Mouse (Mus musculus): ENCODE data around the gene Fam53b.

The Fam53b gene

DNA sequence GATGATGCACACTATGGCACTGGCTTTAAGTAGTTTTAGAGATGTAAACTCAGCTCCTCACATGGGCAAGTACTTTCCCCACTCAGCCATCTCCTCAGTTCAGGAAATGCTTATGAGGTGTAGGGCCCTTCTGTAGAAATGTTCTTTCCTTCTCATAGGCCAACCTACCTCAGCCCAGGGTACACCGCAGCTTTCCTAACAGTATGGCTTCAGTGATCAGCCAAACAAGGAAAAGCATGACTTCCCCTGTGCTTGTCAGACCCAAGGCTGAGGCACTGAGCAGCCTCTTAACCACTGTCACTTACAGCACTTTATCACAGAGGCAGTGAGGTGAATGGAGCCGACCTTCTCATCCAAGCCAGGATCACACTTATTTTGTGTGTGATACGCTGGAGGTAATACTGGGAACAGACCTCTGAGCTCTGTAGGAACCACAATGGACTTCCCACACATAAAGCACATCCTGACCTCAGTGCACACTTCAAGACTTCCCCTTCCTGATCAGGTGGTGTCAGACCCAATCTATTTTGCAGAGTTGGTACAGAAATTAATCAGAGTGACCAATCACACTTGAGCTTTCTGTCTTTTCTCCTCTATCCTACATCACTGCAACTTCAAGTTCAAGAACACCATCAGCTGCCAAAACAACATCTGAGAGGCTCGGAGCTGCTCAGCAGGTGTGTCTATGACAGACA, 26.0 kb downstream of the Fam53b start:
- no peak for DNase-seq (ENCODE audit: low read depth, low spot score)

DNA sequence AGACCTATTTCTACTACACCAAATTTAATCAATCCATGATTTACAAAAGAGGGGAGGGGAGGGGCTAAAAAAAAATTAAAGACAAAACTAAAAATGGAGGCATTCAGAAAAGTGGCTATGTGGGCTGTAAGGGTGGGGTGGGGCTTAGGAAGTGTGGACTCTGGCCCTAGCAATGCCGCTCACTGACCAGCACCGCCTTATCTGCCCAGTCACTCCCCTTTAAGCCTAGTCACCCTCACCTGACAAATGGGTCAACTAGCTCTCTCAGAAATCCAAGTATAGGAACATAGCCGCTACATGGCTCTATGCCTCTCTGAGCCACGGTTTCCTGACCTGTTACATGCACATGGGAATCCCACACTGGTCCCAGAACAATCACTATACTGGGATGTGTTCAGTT, 26.7 kb downstream of the Fam53b start:
- no peak for DNase-seq (ENCODE audit: low read depth, low spot score)

DNA sequence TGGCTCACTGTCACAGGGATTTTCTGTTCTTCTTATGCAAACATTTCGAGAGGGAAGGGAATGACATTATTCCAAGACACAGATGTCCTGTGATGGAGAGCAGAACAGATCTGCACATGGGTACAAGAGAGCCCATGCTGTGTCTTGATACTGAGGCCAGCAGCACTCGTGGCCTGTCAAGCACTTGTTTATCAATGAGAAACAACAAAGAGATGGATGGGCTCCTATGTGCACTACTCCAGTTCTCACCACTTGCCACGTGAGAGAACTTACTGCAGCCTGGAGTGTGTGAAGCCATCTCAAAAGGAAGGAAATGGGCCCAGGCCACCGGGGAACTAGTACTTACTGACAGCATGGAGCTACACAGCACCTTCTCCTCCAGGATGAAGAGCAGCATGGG, 27.2 kb downstream of the Fam53b start:
- DNase-seq (ENCODE audit: low read depth, low spot score): no peak

DNA sequence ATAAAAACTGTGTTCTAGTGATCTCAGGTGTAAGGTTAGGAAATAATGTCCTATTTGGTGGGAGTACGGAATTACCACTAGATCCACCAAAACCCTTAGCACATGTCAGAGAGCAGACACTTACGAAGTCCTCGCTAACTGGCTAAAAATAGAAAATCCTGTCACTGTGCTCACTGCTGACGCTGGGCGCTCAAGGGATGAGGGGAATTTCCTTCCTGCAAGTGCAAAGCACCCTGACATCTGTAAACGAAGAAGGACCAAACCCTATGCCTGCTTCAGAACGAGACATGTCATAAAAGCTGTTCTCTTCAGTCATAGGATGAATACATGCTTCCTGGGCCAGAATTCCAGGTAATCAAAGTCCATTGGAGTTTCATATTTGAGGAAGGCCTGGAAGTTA, 27.7 kb downstream of the Fam53b start:
- DNase-seq (ENCODE audit: low read depth, low spot score): no peak

DNA sequence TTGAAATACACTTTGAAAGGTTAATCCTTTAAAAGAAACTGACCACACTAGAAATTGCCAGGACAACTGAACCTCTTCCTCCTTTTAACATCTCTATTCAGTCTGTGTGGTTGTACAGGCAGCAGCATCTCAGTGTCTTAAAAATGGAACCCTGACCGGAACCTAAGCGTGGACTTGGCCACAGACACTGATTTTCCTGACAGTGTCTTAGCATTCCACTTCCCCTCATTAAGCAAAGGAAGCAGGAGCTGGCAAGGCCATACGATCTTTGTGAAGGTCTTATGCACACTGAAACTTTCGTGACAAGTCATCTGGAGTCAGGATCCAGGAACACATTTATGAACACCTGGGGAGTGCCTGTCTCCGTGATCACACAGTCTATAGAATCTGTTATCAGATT, 29.6 kb downstream of the Fam53b start:
- no peak for DNase-seq (ENCODE audit: low read depth, low spot score)

DNA sequence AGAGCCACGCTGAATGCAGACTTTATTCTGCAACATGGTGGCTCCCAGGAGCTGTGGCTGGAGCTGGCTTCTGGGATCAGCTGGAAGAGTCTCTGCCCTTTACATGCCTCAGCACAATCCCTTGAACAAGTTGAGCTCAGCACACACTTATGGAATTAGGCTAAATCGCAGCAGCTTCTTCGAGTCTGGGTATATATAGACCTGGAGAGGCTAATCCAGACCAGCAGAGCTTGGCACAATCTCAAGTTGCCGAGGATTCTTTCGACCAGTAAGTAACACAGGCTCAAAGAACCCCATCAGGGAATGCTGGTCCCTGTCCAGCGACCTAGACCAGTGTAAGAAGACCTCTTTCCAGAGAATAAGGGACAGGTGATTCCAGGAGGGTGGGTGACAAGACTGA, 31.8 kb downstream of the Fam53b start:
- no peak for DNase-seq (ENCODE audit: low read depth, low spot score)

DNA sequence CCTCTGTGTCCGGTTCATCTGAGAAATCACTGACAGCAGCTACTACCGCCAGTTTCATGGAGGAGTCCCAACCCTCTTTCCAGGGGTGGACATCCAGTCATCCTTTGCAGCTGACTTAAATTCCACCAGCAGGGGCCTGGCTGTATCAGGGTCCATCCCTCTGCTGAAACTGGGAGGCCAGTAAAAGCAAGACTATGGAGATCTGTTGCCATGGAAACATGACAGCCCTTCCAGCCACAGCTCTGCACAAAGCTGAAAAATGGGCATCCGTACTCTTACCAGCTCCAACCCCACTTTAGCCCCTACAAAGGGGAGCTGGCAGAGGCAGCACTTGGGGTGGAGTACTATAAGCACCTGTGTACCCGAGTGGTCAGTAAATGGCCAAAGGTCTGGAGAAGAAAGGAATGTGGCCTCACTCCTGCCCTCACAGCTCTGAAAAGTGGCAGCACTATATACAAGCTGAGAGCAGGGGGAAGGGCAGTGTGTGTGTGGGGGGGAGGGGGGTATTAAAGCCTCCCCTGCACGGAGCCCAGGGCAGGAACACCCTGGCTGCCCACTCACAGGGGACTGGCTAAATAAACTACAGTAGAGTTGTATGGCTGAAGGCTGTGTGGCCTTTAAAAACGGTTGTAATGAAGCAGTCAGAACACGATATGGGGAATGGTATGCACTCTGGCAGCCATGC, 32.4 kb downstream of the Fam53b start:
- no peak for DNase-seq (ENCODE audit: low read depth, low spot score)

DNA sequence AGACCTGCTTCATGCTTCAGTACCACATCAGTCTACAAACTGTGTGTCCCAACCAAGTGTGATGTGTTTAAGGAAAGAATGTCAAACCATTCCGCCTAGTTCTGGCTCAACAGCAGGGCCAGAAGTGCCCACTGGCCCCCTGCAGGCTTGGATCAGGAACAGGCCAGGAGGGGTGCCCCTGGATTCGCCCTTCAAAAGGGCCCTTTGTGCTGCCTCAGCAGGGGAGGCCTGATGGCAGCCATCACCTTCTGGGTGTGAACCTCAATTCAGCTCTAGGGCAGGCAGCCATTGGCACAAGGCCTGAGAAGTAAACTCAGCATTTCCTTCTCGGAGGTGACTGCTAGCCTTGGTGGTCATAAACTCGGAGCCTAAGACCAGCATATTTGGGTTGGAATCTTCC, 33.1 kb downstream of the Fam53b start:
- no peak for DNase-seq (ENCODE audit: low read depth, low spot score)

DNA sequence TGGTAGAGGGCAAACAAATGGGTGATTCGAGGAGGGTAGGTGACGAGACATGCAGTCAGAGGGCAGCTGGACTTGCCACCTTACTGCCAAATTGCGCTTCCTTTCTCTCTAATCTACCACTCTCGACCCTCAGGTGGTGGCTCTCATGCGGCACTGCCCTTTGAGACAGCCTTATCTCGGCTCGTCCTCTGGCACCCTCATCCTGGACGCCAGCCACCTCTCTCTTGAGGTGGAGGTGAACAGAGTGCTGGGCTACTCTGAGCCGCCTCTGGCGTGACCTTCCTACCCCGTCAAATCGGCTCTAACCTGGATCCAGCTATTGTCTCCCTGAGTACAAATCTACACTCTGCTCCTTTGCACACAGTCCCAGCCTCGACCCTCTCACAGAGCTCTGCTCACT, 35.1 kb downstream of the Fam53b start:
- DNase-seq (ENCODE audit: low read depth, low spot score): no peak

DNA sequence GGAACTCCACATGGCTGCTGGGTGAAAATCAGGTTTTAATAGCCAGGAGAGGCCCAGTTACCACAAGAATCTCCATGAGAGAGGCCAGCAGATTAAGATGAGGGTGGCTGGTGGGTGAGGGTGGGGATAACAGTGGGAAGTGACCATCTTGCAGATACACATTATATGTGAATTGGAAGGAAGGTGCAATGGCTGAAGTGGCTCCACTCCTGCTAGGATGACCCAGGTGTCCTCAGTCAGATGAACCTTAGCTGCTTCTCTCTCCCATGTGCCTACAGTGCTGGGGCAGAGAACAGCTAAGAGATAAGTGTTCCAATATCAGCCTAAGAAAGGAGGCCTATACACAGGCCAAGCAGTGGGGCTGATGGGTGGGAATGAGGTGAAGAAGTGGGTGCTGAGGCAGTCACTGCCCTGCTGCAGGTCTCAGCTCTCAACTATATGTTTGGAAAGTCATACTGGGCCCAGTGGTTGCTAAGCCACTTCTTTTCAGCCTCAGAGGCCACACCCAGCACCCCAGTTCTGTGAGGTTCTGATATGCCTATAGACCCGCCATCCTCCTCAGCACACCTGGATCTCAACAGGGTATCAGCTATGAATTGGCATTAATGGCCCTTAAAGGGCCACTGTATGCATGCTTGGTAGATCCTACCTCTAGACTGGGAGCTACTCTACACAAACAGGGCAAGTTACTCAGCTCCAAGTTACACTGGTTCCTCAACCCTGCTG, 35.8 kb downstream of the Fam53b start:
- no peak for DNase-seq (ENCODE audit: low read depth, low spot score)

DNA sequence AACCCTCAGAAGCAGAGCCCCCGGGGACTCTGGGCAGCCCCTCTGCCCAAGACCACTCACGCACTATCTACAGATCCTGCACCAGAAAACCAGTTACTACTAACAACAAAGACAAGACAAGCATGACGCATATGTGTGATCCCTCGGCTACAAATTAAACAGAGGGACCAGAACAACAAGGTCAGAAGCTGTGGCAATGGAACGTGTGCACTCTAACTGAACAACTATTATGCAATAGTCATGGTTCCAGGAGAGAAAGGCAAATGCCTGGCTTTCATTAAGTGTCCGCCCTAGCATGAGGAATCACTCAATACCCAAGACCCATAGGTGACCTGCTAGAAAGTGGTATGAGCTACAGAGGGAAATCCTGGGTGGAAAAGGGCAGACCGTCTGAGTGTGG, 36.6 kb downstream of the Fam53b start:
- DNase-seq (ENCODE audit: low read depth, low spot score): no peak

DNA sequence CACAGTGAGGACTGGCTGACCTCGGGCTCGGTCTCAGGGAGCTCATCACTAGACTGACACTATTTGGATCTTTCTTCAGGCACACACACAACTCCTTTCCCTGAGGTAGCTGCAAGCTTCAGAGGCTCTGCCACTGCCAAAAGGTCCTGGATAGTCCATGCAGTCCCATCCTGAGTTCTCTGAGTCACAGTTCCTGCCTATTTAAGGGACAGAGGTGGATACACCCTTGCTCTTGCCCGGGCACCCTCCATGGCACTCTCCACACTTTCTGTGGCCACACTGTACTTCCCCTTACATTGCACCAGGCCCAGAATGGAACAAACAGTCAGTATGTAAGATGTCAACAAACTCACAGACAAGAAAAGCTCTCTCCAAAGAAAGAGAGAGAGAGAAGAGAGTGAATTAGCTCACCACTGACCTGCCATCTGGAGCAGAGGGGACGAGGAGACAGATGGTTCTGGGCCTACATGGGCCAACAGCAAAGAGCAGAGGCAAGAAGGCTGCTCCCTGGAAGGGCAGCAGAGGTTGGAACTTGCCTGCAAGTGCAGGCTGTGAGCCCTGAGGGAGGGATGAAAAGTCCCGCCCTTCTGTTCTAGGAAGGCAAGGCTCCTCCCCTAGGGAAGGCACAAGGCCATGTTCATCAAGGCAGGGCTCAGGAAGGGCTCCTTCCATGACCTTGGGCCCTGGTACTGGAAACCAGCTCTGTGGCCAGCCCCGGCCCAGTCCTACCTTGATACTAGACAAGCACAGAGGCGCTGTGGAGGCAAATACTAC, 37.2 kb downstream of the Fam53b start:
- no peak for DNase-seq (ENCODE audit: low read depth, low spot score)

DNA sequence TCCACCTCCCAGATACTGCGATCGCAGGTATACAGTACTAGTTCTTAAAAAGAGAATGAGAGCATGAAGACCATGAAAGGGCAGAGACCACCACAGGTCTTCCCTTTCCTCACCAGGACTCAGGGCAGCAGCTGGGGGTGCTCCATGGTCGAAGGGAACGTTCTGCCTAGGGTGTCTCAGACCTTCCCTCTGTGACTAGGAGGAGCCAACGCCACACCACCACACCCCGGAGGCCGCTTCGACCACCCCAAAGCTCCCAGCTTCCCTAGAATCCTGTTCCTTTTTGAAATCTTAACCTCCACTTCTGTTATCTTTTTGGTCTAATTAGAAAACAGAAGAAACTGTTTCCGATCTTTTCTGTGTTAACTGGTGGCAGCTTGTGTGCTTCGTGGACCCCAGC, 37.8 kb downstream of the Fam53b start:
- no peak for DNase-seq (ENCODE audit: low read depth, low spot score)

DNA sequence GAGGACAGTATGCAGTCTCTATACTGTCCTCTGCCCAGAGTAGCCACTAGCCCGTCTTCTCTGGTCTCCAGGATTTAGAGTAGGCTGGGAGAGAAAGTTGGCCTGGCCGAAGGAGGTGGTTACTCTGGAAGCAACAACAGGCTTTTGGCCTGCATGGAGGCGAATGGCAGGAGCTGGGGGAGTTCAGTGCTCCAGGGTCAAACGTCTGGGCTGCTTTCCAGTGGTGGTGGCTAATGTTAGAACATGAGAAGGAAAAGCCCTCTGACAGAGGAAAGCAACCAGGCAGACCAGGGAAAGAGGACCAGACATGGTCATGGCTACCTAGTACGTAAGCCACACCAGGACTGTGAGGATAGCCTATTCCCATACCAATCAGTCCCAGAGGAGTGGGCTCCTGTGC, 38.4 kb downstream of the Fam53b start:
- no peak for DNase-seq (ENCODE audit: low read depth, low spot score)

DNA sequence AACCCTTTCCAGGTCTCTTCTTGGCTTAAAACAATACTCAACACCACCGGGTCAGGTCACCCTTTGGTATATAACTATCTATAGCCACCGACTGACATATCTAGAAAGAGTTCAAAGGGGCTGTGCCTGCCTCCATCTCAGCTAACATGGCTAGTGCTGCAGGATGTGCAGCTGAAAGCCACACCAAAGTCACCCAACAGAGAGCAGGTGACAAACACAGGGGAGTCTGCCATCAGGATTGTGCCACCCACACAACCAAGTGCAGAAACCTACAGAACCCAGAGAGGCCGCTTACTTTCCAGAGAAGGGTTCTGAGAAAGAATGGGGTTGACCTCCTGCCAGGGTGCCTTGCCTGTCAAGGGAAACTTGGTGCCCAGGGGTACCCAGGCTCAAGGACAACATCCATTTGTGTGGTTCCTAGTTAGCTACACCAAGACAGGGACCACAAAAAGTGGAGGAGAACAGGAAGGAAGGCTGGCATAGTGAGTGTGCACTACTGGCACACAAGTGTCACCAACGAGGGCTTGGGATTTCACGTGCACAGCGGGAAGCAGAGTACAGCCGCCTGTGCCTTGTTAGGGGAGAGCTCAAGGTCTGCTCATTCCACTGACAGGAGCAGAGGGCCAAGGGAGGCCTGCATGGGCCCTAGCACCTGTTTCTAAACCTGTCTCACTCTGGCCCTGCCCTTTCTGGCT, 40.5 kb downstream of the Fam53b start:
- no peak for DNase-seq (ENCODE audit: low read depth, low spot score)

DNA sequence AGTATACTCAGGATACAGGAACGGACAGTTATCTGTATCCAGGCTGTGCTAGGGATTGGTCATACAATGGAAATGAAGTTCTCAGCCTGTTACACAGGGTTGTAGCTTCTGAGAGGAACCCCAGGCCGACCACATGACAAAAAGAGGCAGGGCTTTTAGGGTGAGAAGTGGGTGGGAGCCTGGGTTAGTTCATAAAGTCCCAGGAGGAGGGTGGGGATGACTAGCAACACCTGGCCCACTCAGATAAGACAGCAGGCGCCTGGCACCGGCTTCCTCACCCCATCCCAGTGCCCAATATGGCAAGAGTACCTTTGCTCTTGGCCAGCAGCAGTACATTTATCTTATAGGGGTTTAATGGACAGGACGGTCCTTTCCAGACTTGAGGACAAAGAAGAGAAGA, 41.2 kb downstream of the Fam53b start:
- no peak for DNase-seq (ENCODE audit: low read depth, low spot score)

DNA sequence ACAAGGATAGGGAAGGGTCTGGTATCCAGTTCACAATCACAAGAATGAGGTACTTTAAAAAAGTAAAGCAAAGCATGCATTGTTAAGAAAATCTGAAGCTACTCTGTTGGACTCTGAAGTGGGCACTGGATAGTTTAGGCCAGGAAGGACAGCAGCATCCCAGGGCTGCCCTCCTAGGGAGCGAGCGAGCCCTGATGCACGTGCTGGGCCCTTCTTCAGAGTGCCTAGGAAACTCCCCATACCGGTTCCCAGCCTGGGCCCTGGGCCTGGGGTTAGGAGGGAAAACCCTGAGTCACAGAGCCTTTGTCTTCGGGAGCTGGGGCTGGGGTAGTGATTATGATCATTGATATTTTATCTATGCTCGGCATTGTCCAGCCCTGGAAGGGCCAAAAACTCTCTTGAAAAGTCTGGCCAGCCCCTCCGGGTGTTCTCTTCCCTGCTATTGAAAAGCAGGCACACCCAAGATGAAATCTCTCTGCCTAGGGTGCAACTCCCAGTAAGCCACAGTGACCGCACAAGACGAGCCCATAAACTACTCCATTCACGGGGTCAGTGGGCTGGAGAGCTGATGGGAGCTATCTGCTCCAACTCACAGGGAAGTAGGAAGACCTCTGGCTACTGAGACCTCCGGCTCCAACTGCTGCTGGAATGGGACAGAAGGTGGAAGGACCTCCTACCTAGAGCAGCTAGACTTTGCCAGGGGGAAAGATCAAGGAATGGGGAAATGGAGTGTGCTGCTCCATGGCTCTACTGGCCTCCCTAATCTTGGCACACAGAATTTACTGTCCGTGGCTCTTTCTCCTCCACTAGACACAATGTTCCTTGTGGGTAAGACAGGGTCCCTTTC, 45.0 kb downstream of the Fam53b start:
- DNase-seq (ENCODE audit: low read depth, low spot score): no peak

DNA sequence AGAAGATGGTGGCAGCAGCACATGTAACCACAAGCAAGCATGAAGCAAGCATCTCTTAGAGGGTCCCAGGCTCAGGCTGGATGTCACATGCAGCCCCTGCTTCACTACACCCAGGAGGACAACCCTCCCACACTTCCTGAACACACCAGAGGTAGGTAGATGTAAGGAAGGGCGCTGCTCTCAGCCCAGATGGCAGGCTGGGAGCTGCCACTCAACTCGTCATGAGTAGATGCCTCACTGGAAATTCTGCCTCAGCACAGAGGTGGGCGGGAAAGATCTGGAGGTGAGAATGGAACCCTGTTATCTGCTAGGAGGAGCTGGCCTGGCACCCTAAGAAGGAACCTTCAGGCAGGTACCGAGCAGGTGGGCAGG, 45.7 kb downstream of the Fam53b start:
- no peak for DNase-seq (ENCODE audit: low read depth, low spot score)

DNA sequence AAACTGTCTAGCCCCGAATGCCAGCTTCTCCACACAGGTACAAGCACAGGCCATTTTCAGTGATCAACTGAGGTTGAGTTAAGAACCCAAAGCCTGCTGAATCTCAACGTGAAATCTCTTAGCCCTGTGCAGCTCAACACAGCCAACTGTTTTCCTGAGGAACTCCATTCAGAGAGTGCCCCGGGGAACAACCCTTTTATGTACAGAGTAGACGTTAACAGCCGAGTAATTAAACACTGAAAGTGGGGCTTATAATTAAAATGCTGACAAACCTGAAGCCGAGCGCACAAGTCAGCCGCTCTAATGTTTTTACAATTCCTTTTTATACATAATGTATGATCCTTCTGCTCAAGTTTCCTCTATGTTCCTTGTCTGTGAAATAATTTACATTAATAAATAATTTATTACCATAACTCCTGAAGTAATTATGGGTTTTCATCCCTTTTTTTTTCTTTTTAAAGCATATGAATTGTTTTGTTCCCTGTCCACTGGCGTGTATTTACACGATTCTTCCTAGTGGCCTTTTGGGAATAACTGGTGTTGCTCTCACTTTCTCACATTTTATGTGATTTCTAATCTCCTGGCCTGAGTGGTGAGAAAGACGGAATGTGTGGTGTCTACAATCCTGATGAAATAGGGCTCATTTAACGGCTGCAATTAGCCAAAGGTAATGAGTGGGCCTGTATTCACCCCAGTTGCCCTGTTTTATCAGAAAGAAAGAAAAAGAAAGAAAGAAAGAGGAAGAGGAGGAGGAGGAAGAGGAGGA, 46.3 kb downstream of the Fam53b start:
- no peak for DNase-seq (ENCODE audit: low read depth, low spot score)

Data from brain, embryonic 18.5 days (tissue).